Mouse (Mus musculus) adrenal gland, postnatal 10 days (tissue): ENCODE measurements at regions not wholly inside any gene's neighbourhood (a gene's known extent, or its start where the extent isn't known, plus 50 kb on each side); places are given as distances from the start of the nearest gene placed in this dataset.

Source experiments
- DNase-seq: peaks from one replicate; pipeline ENCODE4 v3.0.0; 2021; ENCODE audit warnings: mixed read lengths

GRCm38 (mm10) chr9:33954319-33954718 is 531.4 kb upstream of the Kirrel3 start:
- no peak for DNase-seq
